ENCODE assay signal across 19 mouse cellular contexts in the genomic region with DNA sequence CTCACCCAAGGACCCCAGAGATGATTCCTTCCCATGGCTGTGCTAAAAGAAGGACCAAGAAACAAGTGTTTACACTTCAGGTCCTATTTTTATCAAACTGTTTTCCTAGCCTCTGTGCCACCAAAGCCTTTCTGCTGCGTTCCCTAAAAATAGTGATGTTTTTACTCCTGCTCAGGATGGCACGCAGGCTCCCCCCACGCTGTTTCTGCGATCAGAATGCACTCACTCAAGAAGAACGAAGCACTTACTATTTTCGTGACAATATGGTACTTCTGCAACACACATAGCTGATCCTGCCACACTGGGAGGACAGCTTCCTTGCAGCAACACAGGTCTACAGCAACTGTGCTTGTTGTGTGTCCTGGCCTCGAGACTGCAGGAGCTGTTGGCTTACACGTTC.
DNase-seq lines count a peak whose midpoint lies in the region; ATAC-seq and TF ChIP-seq lines count a peak whose summit lies in the region.
"Had no signal": no experiment of that assay in that cellular context is flagged by ENCODE, and none has a peak within 500 bp of the region (broad histone marks: within the 10 kb centered on the region; RNA-seq: fewer than 3 reads in every experiment).

No protein-coding gene starts in this region.

- no peak for DNase-seq in gastrocnemius, adult 2 months
- no peak for DNase-seq in gastrocnemius, postnatal 36 days
- DNase-seq in heart, postnatal 36 days = no peak
- peak; percentile 40 to 48 for DNase-seq in left cerebral cortex, postnatal 14 days (ENCODE audit: low spot score in 2 of 2)
- DNase-seq in left cerebral cortex, adult 18-20 months (ENCODE audit: low spot score in 2 of 2) = no peak
- DNase-seq: adrenal gland, postnatal 25 days; cerebellum, adult 9-10 months; forebrain, postnatal 0 days; kidney, postnatal 14 days; layer of hippocampus, postnatal 36 days; liver, embryonic 13.5 days; lung, adult 2 months; lung, postnatal 14 days had no signal

- H3K27me3 ChIP-seq in heart, embryonic 13.5 days (replicated peaks) = no peaks in the 10 kb centered on the region
- H3K27me3 ChIP-seq in heart, embryonic 16.5 days (ENCODE audit: control insufficient read depth, insufficient read depth, low read length) = no peaks in the 10 kb centered on the region
- H3K27me3 ChIP-seq: hindbrain, embryonic 15.5 days; limb, embryonic 13.5 days; liver, embryonic 13.5 days had no signal

- ATAC-seq in heart, embryonic 13.5 days (ENCODE audit: extremely low read depth, insufficient number of reproducible peaks, low FRiP score, low TSS enrichment) = no peak
- ATAC-seq in heart, embryonic 16.5 days (replicated peaks; ENCODE audit: extremely low read depth, insufficient read depth, low FRiP score) = no peak
- ATAC-seq: forebrain, postnatal 0 days; midbrain, embryonic 13.5 days had no signal

- H3K4me2 ChIP-seq in heart, embryonic 13.5 days = peak overlapping the region; percentile 14
- peak overlapping the region; percentile 25; the same call in 1 of the 2 replicates for H3K4me2 ChIP-seq in heart, embryonic 16.5 days (ENCODE audit: low read depth, low read length)
- H3K4me2 ChIP-seq: hindbrain, embryonic 15.5 days; limb, embryonic 13.5 days; liver, embryonic 13.5 days; midbrain, embryonic 13.5 days had no signal

- H3K4me3 ChIP-seq in gastrocnemius, adult 2 months = no peak overlapping the region
- H3K4me3 ChIP-seq in heart, embryonic 13.5 days = no peak overlapping the region
- no peak overlapping the region for H3K4me3 ChIP-seq in heart, embryonic 16.5 days (ENCODE audit: low read length)
- H3K4me3 ChIP-seq: embryonic facial prominence, embryonic 10.5 days; hindbrain, embryonic 15.5 days; limb, embryonic 13.5 days; liver, embryonic 13.5 days; midbrain, embryonic 13.5 days had no signal

- 0 out of 2 replicates have a peak overlapping the region, but pooled peaks have one; percentile 38 for H3K27ac ChIP-seq in gastrocnemius, adult 2 months
- H3K27ac ChIP-seq in heart, embryonic 13.5 days (replicated peaks) = peak overlapping the region; percentile 70
- peak overlapping the region; percentile 81 for H3K27ac ChIP-seq in heart, embryonic 16.5 days (ENCODE audit: low read length)
- H3K27ac ChIP-seq: embryonic facial prominence, embryonic 10.5 days; hindbrain, embryonic 15.5 days; limb, embryonic 13.5 days; liver, embryonic 13.5 days had no signal

- peaks cover 6% of the 10 kb centered on the region; the same call in 1 of the 2 replicates for H3K36me3 ChIP-seq in heart, embryonic 13.5 days
- H3K36me3 ChIP-seq in heart, embryonic 16.5 days (ENCODE audit: control insufficient read depth, insufficient read depth) = no peaks in the 10 kb centered on the region
- H3K36me3 ChIP-seq: embryonic facial prominence, embryonic 10.5 days; hindbrain, embryonic 15.5 days; limb, embryonic 13.5 days; liver, embryonic 13.5 days; midbrain, embryonic 13.5 days had no signal

- H3K4me1 ChIP-seq in heart, embryonic 13.5 days = peaks cover 90% of the 10 kb centered on the region
- H3K4me1 ChIP-seq in heart, embryonic 16.5 days (ENCODE audit: control insufficient read depth, insufficient read depth, low read length) = peaks cover 75% of the 10 kb centered on the region

- WGBS in heart, embryonic 13.5 days = 38% methylated on average over 8 of the region's 8 CpGs
- 36% methylated on average over 8 of the region's 8 CpGs for WGBS in heart, embryonic 16.5 days

- no peak for TF ChIP-seq CTCF in gastrocnemius, adult 2 months (IDR thresholded peaks at IDR 0.05)

- peak overlapping the region; percentile 38 for H3K9ac ChIP-seq in heart, embryonic 13.5 days
- H3K9ac ChIP-seq in heart, embryonic 16.5 days (ENCODE audit: low read length) = peak overlapping the region; percentile 52
- H3K9ac ChIP-seq: forebrain, postnatal 0 days; hindbrain, embryonic 15.5 days; limb, embryonic 13.5 days; liver, embryonic 13.5 days; midbrain, embryonic 13.5 days had no signal

- H3K9me3 ChIP-seq in heart, embryonic 13.5 days = no peaks in the 10 kb centered on the region
- H3K9me3 ChIP-seq in heart, embryonic 16.5 days (replicated peaks; ENCODE audit: control insufficient read depth, low read length) = no peaks in the 10 kb centered on the region
- H3K9me3 ChIP-seq: embryonic facial prominence, embryonic 10.5 days; hindbrain, embryonic 15.5 days; limb, embryonic 13.5 days; liver, embryonic 13.5 days; midbrain, embryonic 13.5 days had no signal

- intact Hi-C loops in gastrocnemius, adult 2 months (cut with DNase I) = no loop called here
- intact Hi-C loops in gastrocnemius, postnatal 36 days (cut with DNase I) = no loop called here
- intact Hi-C loops in heart, postnatal 36 days (cut with DNase I) = no loop called here
- intact Hi-C loops in left cerebral cortex, postnatal 14 days (cut with DNase I) = no loop called here

Comparison
In these comparisons a context has a peak if more than half of its experiments do, and no peak if none do; other contexts are left out.
1. DNase-seq: peak in left cerebral cortex, postnatal 14 days (2 of 2); none in gastrocnemius, adult 2 months (single experiment), gastrocnemius, postnatal 36 days (0 of 2), heart, postnatal 36 days (0 of 2) and left cerebral cortex, adult 18-20 months (0 of 2).
2. Peak in every context shown above with its lines, with median percentiles within 50 percentile points of each other: H3K27ac ChIP-seq.